36 mouse cellular contexts compared by ENCODE assay signal in genomic region chr10:73984057-73984456, GRCm38 (mm10).
"Had no signal": no experiment of that assay in that cellular context is flagged by ENCODE, and none has a peak within 500 bp of the region (broad histone marks: within the 10 kb centered on the region; RNA-seq: fewer than 3 reads in every experiment).

No protein-coding gene starts in this region.

- ATAC-seq: hindbrain, embryonic 16.5 days; hindbrain, postnatal 0 days; inflammation-experienced regulatory T-cells, adult 6 months; intestine, embryonic 15.5 days; intestine, embryonic 16.5 days; intestine, postnatal 0 days had no signal

- H3K4me1 ChIP-seq: heart, embryonic 10.5 days; heart, embryonic 12.5 days; heart, embryonic 13.5 days; heart, embryonic 15.5 days; hindbrain, embryonic 10.5 days; hindbrain, embryonic 12.5 days; hindbrain, embryonic 13.5 days; hindbrain, embryonic 15.5 days; intestine, embryonic 15.5 days; kidney, embryonic 15.5 days had no signal

- H3K9ac ChIP-seq: heart, embryonic 12.5 days; heart, embryonic 13.5 days; heart, embryonic 15.5 days; hindbrain, embryonic 12.5 days; hindbrain, embryonic 13.5 days; hindbrain, embryonic 14.5 days; hindbrain, embryonic 15.5 days; intestine, embryonic 15.5 days; kidney, embryonic 15.5 days had no signal

- H3K4me3 ChIP-seq: heart, adult 2 months; heart, embryonic 10.5 days; heart, embryonic 12.5 days; heart, embryonic 13.5 days; heart, embryonic 15.5 days; hindbrain, embryonic 10.5 days; hindbrain, embryonic 12.5 days; hindbrain, embryonic 13.5 days; hindbrain, embryonic 15.5 days; intestine, embryonic 15.5 days; kidney, embryonic 15.5 days; layer of hippocampus, adult 2 months had no signal

- H3K27ac ChIP-seq: heart, adult 2 months; heart, embryonic 10.5 days; heart, embryonic 13.5 days; heart, embryonic 15.5 days; hindbrain, embryonic 10.5 days; hindbrain, embryonic 12.5 days; hindbrain, embryonic 13.5 days; hindbrain, embryonic 14.5 days; hindbrain, embryonic 15.5 days; hindbrain, postnatal 0 days; intestine, embryonic 15.5 days; kidney, embryonic 15.5 days; kidney, postnatal 0 days; layer of hippocampus, adult 2 months had no signal

- H3K36me3 ChIP-seq: heart, embryonic 10.5 days; heart, embryonic 12.5 days; heart, embryonic 13.5 days; heart, embryonic 15.5 days; hindbrain, embryonic 10.5 days; hindbrain, embryonic 12.5 days; hindbrain, embryonic 13.5 days; hindbrain, embryonic 15.5 days; intestine, embryonic 15.5 days; kidney, embryonic 15.5 days had no signal

- H3K4me2 ChIP-seq: heart, embryonic 11.5 days; heart, embryonic 12.5 days; heart, embryonic 13.5 days; heart, embryonic 15.5 days; hindbrain, embryonic 12.5 days; hindbrain, embryonic 13.5 days; hindbrain, embryonic 14.5 days; hindbrain, embryonic 15.5 days; intestine, embryonic 15.5 days; kidney, embryonic 15.5 days had no signal

- H3K27me3 ChIP-seq: heart, embryonic 12.5 days; heart, embryonic 13.5 days; heart, embryonic 15.5 days; hindbrain, embryonic 12.5 days; hindbrain, embryonic 13.5 days; hindbrain, embryonic 15.5 days; intestine, embryonic 15.5 days; kidney, embryonic 15.5 days had no signal

- H3K9me3 ChIP-seq: heart, embryonic 10.5 days; heart, embryonic 12.5 days; heart, embryonic 13.5 days; heart, embryonic 15.5 days; hindbrain, embryonic 10.5 days; hindbrain, embryonic 12.5 days; hindbrain, embryonic 13.5 days; hindbrain, embryonic 15.5 days; intestine, embryonic 15.5 days; kidney, embryonic 15.5 days had no signal

- DNase-seq: heart, adult 18-20 months; heart, adult 2 months; heart, postnatal 10 days; heart, postnatal 14 days; heart, postnatal 36 days; heart, postnatal 4 days; kidney, adult 11 months; kidney, adult 18-20 months; kidney, adult 2 months; kidney, adult 8-10 months; kidney, adult 9 months; kidney, postnatal 10 days; kidney, postnatal 14 days; kidney, postnatal 25 days; kidney, postnatal 36 days; kidney, postnatal 4 days; layer of hippocampus, adult 9-11 months had no signal
